Mouse (Mus musculus) forebrain, postnatal 0 days (tissue): ENCODE results near the gene Crls1. TPM values are rescaled to one million over a fixed set of nuclear protein-coding genes. Genes with fewer than 3 reads are reported as not detected.

Experiments
- ATAC-seq: fragments of 200-750 bp; cut with Nextera tagmentation; 2 replicates; pipeline ENCODE4 v1.8.0; 2017; ENCODE audit warnings: mild to moderate bottlenecking, moderate library complexity
- DNase-seq: peaks from one replicate; pipeline ENCODE4 v3.0.0-alpha.2; 2015
- H3K27ac ChIP-seq: fragments of 300-500 bp; sonication (generic); 2 replicates; pipeline ENCODE4 v1.5.1; 2014; ENCODE audit warnings: low read depth, mild to moderate bottlenecking, antibody characterized with exemption, low read length, moderate library complexity, mixed read lengths
- H3K27me3 ChIP-seq: fragments of 300-500 bp; sonication (generic); 2 replicates; pipeline ENCODE4 v1.6.1; 2014; ENCODE audit warnings: mild to moderate bottlenecking, low read length, mixed read lengths; ENCODE audit not compliant: insufficient read depth
- H3K36me3 ChIP-seq: fragments of 300-500 bp; sonication (generic); 2 replicates; pipeline ENCODE4 v1.6.1; 2014; ENCODE audit warnings: mild to moderate bottlenecking, moderate library complexity; ENCODE audit not compliant: insufficient read depth
- H3K4me1 ChIP-seq: fragments of 300-500 bp; sonication (generic); 2 replicates; pipeline ENCODE4 v1.6.1; 2014; ENCODE audit warnings: antibody characterized with exemption; ENCODE audit not compliant: insufficient read depth
- H3K4me2 ChIP-seq: fragments of 300-500 bp; sonication (generic); 2 replicates; pipeline ENCODE4 v1.6.1; 2014; ENCODE audit warnings: low read depth, mild to moderate bottlenecking, moderate library complexity
- H3K4me3 ChIP-seq: fragments of 300-500 bp; sonication (generic); 2 replicates; pipeline ENCODE4 v1.5.1; 2014; ENCODE audit warnings: low read depth, low read length, mixed read lengths
- H3K9ac ChIP-seq: fragments of 300-500 bp; sonication (generic); 2 replicates; pipeline ENCODE4 v1.6.1; 2014; ENCODE audit warnings: mild to moderate bottlenecking
- H3K9me3 ChIP-seq: fragments of 300-500 bp; sonication (generic); 2 replicates; pipeline ENCODE4 v1.6.1; 2016; ENCODE audit warnings: low read length
- CTCF ChIP-seq: sonication (generic); IDR thresholded peaks from 2 replicates; pipeline ENCODE4 v1.5.1; 2016; ENCODE audit warnings: antibody characterized with exemption, control low read depth, low read depth
- WGBS: fragments of 180-500 bp; shearing (Covaris S2); extraction: QIAGEN DNeasy Blood & Tissue Kit; methylation state at CpG from one replicate; pipeline ENCODE4 v1.1.7; 2014; 5-methylcytosine and 5-hydroxymethylcytosine counted together
- polyA plus RNA-seq: library from polyadenylated mRNA; unstranded; fragments of >200 nt; fragmentation: Nextera tagmentation; extraction: Ambion mirVana; gene quantifications from 2 replicates; pipeline ENCODE4 v1.2.1, GENCODE M21; 2015
- total RNA-seq: library from RNA; depleted of rRNA; stranded (reverse); fragments of >200 nt; gene quantifications from 2 replicates; pipeline ENCODE4 v1.2.3, GENCODE M21; 2014

Crls1 gene
- total and polyA plus RNA-seq, 2 experiments from 2014 or later = 22.0 to 37.7 TPM

- WGBS = 93% methylated on average over 5 of the region's 5 CpGs
- no peak for ATAC-seq
- Histone ChIP-seq H3K4me2 (no peak overlapping the region), H3K27ac (no peak overlapping the region), H3K4me3 (no peak overlapping the region), H3K4me1 (no peaks in the 10 kb centered on the region), H3K36me3 (peaks cover 21% of the 10 kb centered on the region; the same call in 1 of the 2 replicates), H3K9ac (no peak overlapping the region), H3K27me3 (no peaks in the 10 kb centered on the region), H3K9me3 (no peaks in the 10 kb centered on the region)
- TF ChIP-seq CTCF = no peak
- no peak for DNase-seq
Observed at GRCm38 (mm10) chr2:132869682-132870081, 23.2 kb downstream of the Crls1 start.

- ATAC-seq (no peak), DNase-seq (no peak)
- Histone ChIP-seq H3K9me3 (no peaks in the 10 kb centered on the region), H3K27me3 (no peaks in the 10 kb centered on the region), H3K4me2 (no peak overlapping the region), H3K36me3 (peaks cover 18% of the 10 kb centered on the region; the same call in 1 of the 2 replicates), H3K27ac (no peak overlapping the region), H3K9ac (no peak overlapping the region), H3K4me1 (no peaks in the 10 kb centered on the region), H3K4me3 (no peak overlapping the region)
- TF ChIP-seq CTCF = no peak
- WGBS = 88% methylated on average over 4 of the region's 4 CpGs
Observed at GRCm38 (mm10) chr2:132870286-132870685, 23.8 kb downstream of the Crls1 start.

GRCm38 (mm10) chr2:132871663-132872062, 25.2 kb downstream of the Crls1 start:
- H3K36me3 ChIP-seq = peaks cover 12% of the 10 kb centered on the region; the same call in 1 of the 2 replicates
- H3K9me3 ChIP-seq = no peaks in the 10 kb centered on the region
- 71% methylated on average over 3 of the region's 3 CpGs for WGBS
- no peak for TF ChIP-seq CTCF
- H3K4me1 ChIP-seq = no peaks in the 10 kb centered on the region
- H3K27ac ChIP-seq = no peak overlapping the region
- DNase-seq = no peak
- H3K4me2 ChIP-seq = no peak overlapping the region
- no peak overlapping the region for H3K4me3 ChIP-seq
- no peak overlapping the region for H3K9ac ChIP-seq
- ATAC-seq = no peak
- no peaks in the 10 kb centered on the region for H3K27me3 ChIP-seq

GRCm38 (mm10) chr2:132873657-132874326, 27.3 kb downstream of the Crls1 start:
- WGBS = 73% methylated on average over 10 of the region's 10 CpGs
- Histone ChIP-seq H3K27me3 (peaks cover 9% of the 10 kb centered on the region), H3K4me2 (no peak overlapping the region), H3K9me3 (no peaks in the 10 kb centered on the region), H3K4me1 (no peaks in the 10 kb centered on the region), H3K36me3 (no peaks in the 10 kb centered on the region), H3K27ac (no peak overlapping the region), H3K9ac (no peak overlapping the region), H3K4me3 (no peak overlapping the region)
- no peak for TF ChIP-seq CTCF
- no peak for DNase-seq
- no peak for ATAC-seq

GRCm38 (mm10) chr2:132876991-132877390, 30.5 kb downstream of the Crls1 start:
- no peak for TF ChIP-seq CTCF
- Histone ChIP-seq H3K4me3 (no peak overlapping the region), H3K9me3 (no peaks in the 10 kb centered on the region), H3K9ac (no peak overlapping the region), H3K27me3 (peaks cover 32% of the 10 kb centered on the region), H3K4me1 (no peaks in the 10 kb centered on the region), H3K36me3 (no peaks in the 10 kb centered on the region), H3K4me2 (no peak overlapping the region), H3K27ac (no peak overlapping the region)
- no peak for DNase-seq
- WGBS = 63% methylated on average over 1 of the region's 1 CpGs
- ATAC-seq = no peak

- H3K27me3 ChIP-seq = peaks cover 34% of the 10 kb centered on the region
- WGBS = 1% methylated on average over 58 of the region's 58 CpGs
- peak; percentile 81 for DNase-seq
- no peaks in the 10 kb centered on the region for H3K9me3 ChIP-seq
- ATAC-seq = peak; percentile 87
- H3K9ac ChIP-seq = peak overlapping the region; percentile 39
- H3K27ac ChIP-seq = no peak overlapping the region
- no peaks in the 10 kb centered on the region for H3K36me3 ChIP-seq
- H3K4me2 ChIP-seq = peak overlapping the region; percentile 91
- TF ChIP-seq CTCF = no peak
- H3K4me3 ChIP-seq = peak overlapping the region; percentile 47
- no peaks in the 10 kb centered on the region for H3K4me1 ChIP-seq
Observed at GRCm38 (mm10) chr2:132879261-132880044, 33.0 kb downstream of the Crls1 start.
